Mouse (Mus musculus): ENCODE data around the gene Kif18a.

GRCm38 (mm10) chr2:109289327-109289726, 8.8 kb downstream of the Kif18a start:
- no peak for TF ChIP-seq CTCF (IDR thresholded peaks at IDR 0.05; ENCODE audit: low read depth, low read length)
- no peak for TF ChIP-seq POLR2A (IDR thresholded peaks at IDR 0.05; ENCODE audit: extremely low read depth, insufficient read depth, low read length)

Measured in liver, adult 2 months (tissue).